Mouse (Mus musculus) MEL (cell line): ENCODE results near the gene Zfp335. TPM values are rescaled to one million over a fixed set of nuclear protein-coding genes. Genes with fewer than 3 reads are reported as not detected.

Source experiments
- DNase-seq: peaks from one replicate; pipeline ENCODE4 v3.0.0; 2011; ENCODE audit warnings: low read depth, low spot score
- H3K27ac ChIP-seq: 2 replicates; pipeline ENCODE4 v1.5.1; 2012; ENCODE audit warnings: low read depth, mild to moderate bottlenecking, control low read depth, low read length, moderate library complexity; ENCODE audit not compliant: control insufficient read depth
- H3K27me3 ChIP-seq, 2 experiments: fragments of 150-350 bp in 1 of 2; sonication (generic) in 1 of 2; 2 replicates each; pipeline ENCODE4 v1.6.1; 2012; ENCODE audit warnings: low read length in 2 of 2, mild to moderate bottlenecking in 2 of 2, improper control_type of control experiment in 1 of 2, moderate library complexity in 1 of 2; ENCODE audit not compliant: insufficient read depth in 2 of 2, control insufficient read depth in 1 of 2
- H3K36me3 ChIP-seq, 2 experiments: 2 replicates each; pipeline ENCODE4 v1.6.1; 2012 to 2014; ENCODE audit warnings: low read length in 2 of 2, improper control_type of control experiment in 1 of 2, inconsistent platforms in 1 of 2, mild to moderate bottlenecking in 1 of 2; ENCODE audit not compliant: insufficient read depth in 2 of 2, control insufficient read depth in 1 of 2
- H3K4me1 ChIP-seq, 2 experiments: fragments of 150-350 bp in 1 of 2; sonication (generic) in 1 of 2; 2 replicates each; pipeline ENCODE4 v1.6.1; 2012; ENCODE audit warnings: low read length in 2 of 2, improper control_type of control experiment in 1 of 2, mild to moderate bottlenecking in 1 of 2; ENCODE audit not compliant: insufficient read depth in 2 of 2, control insufficient read depth in 1 of 2
- H3K4me3 ChIP-seq, 2 experiments: fragments of 150-350 bp in 1 of 2; sonication (generic) in 1 of 2; 2 replicates each; pipeline ENCODE4 v1.5.1; 2012; ENCODE audit warnings: low read depth in 2 of 2, low read length in 2 of 2, mild to moderate bottlenecking in 2 of 2, moderate library complexity in 2 of 2, control low read depth in 1 of 2, improper control_type of control experiment in 1 of 2; ENCODE audit not compliant: control insufficient read depth in 1 of 2, insufficient read depth in 1 of 2
- H3K79me2 ChIP-seq: 2 replicates; pipeline ENCODE4 v1.6.1; 2012; ENCODE audit warnings: mild to moderate bottlenecking, low read length, moderate library complexity; ENCODE audit not compliant: control insufficient read depth, poor library complexity, insufficient read depth
- H3K9ac ChIP-seq: 2 replicates; pipeline ENCODE4 v1.6.1; 2012; ENCODE audit warnings: low read depth, mild to moderate bottlenecking, control low read depth, low read length, moderate library complexity; ENCODE audit not compliant: control insufficient read depth, poor library complexity, severe bottlenecking
- H3K9me3 ChIP-seq: fragments of 150-350 bp; sonication (generic); replicated peaks from 2 replicates; pipeline ENCODE4 v1.6.1; 2012; ENCODE audit warnings: mild to moderate bottlenecking, low read length, improper control_type of control experiment, moderate library complexity; ENCODE audit not compliant: insufficient read depth
- BHLHE40 ChIP-seq: IDR thresholded peaks from 2 replicates; pipeline ENCODE4 v1.6.1; 2012; ENCODE audit warnings: low read depth, mild to moderate bottlenecking, inconsistent platforms, low read length, improper control_type of control experiment, borderline replicate concordance
- CHD1 ChIP-seq: IDR thresholded peaks from 2 replicates; pipeline ENCODE4 v1.6.1; 2012; ENCODE audit warnings: low read depth, mild to moderate bottlenecking, inconsistent platforms, low read length, improper control_type of control experiment
- CTCF ChIP-seq, 3 experiments: IDR thresholded peaks in 2 of 3; conservative IDR thresholded peaks in 1 of 3; 2 replicates each; pipeline ENCODE4 v1.5.1; 2011 to 2012; ENCODE audit warnings: low read length in 3 of 3, low read depth in 2 of 3, mild to moderate bottlenecking in 2 of 3, improper control_type of control experiment in 1 of 3, inconsistent platforms in 1 of 3, mixed read lengths in 1 of 3, moderate library complexity in 1 of 3; ENCODE audit not compliant: control insufficient read depth in 1 of 3, insufficient read depth in 1 of 3, poor library complexity in 1 of 3, severe bottlenecking in 1 of 3
- E2F4 ChIP-seq: IDR thresholded peaks from 2 replicates; pipeline ENCODE4 v1.6.1; 2011; ENCODE audit warnings: low read depth, low read length, improper control_type of control experiment, borderline replicate concordance
- ELF1 ChIP-seq: IDR thresholded peaks from 2 replicates; pipeline ENCODE4 v1.6.1; 2014; ENCODE audit warnings: low read depth, mild to moderate bottlenecking, inconsistent platforms, low read length, improper control_type of control experiment, moderate library complexity
- ETS1 ChIP-seq: IDR thresholded peaks from 2 replicates; pipeline ENCODE4 v1.6.1; 2012; ENCODE audit warnings: low read depth, mild to moderate bottlenecking, inconsistent platforms, low read length, improper control_type of control experiment, moderate library complexity
- GABPA ChIP-seq: IDR thresholded peaks from 2 replicates; pipeline ENCODE4 v1.6.1; 2012; ENCODE audit warnings: low read depth, mild to moderate bottlenecking, inconsistent platforms, low read length, improper control_type of control experiment, moderate library complexity
- GATA1 ChIP-seq: IDR thresholded peaks from 2 replicates; pipeline ENCODE4 v1.6.1; 2011; ENCODE audit warnings: low read depth, low read length, improper control_type of control experiment
- HCFC1 ChIP-seq: IDR thresholded peaks from 2 replicates; pipeline ENCODE4 v1.6.1; 2012; ENCODE audit warnings: low read depth, mild to moderate bottlenecking, inconsistent platforms, low read length, improper control_type of control experiment, moderate library complexity
- JUND ChIP-seq: IDR thresholded peaks from 2 replicates; pipeline ENCODE4 v1.6.1; 2011; ENCODE audit warnings: low read depth, mild to moderate bottlenecking, improper control_type of control experiment, low read length
- KAT2A ChIP-seq: conservative IDR thresholded peaks from 2 replicates; pipeline ENCODE4 v1.6.1; 2012; ENCODE audit warnings: low read depth, low read length, improper control_type of control experiment, inconsistent platforms
- MAX ChIP-seq: IDR thresholded peaks from 2 replicates; pipeline ENCODE4 v1.6.1; 2011; ENCODE audit warnings: low read length, improper control_type of control experiment
- MAZ ChIP-seq: IDR thresholded peaks from 2 replicates; pipeline ENCODE4 v1.6.1; 2012; ENCODE audit warnings: low read depth, mild to moderate bottlenecking, inconsistent platforms, low read length, improper control_type of control experiment
- MEF2A ChIP-seq: IDR thresholded peaks from 2 replicates; pipeline ENCODE4 v1.6.1; 2014; ENCODE audit warnings: low read depth, mild to moderate bottlenecking, inconsistent platforms, low read length, improper control_type of control experiment; ENCODE audit not compliant: poor library complexity, insufficient replicate concordance, severe bottlenecking; ENCODE audit errors: extremely low read depth
- MXI1 ChIP-seq: IDR thresholded peaks from 2 replicates; pipeline ENCODE4 v1.6.1; 2011; ENCODE audit warnings: mild to moderate bottlenecking, low read depth, low read length, improper control_type of control experiment
- MYB ChIP-seq: IDR thresholded peaks from 2 replicates; pipeline ENCODE4 v1.6.1; 2011; ENCODE audit warnings: mild to moderate bottlenecking, low read depth, low read length, improper control_type of control experiment
- MYC ChIP-seq: IDR thresholded peaks from 2 replicates; pipeline ENCODE4 v1.6.1; 2011; ENCODE audit warnings: low read depth, mild to moderate bottlenecking, low read length, improper control_type of control experiment, moderate library complexity
- NELFE ChIP-seq: IDR thresholded peaks from 2 replicates; pipeline ENCODE4 v1.6.1; 2011; ENCODE audit warnings: low read depth, low read length, improper control_type of control experiment
- NRF1 ChIP-seq: IDR thresholded peaks from 2 replicates; pipeline ENCODE4 v1.6.1; 2014; ENCODE audit warnings: low read depth, mild to moderate bottlenecking, inconsistent platforms, low read length, improper control_type of control experiment, moderate library complexity; ENCODE audit not compliant: poor library complexity, insufficient read depth, severe bottlenecking
- POLR2A ChIP-seq, 2 experiments: IDR thresholded peaks; 2 replicates each; pipeline ENCODE4 v1.6.1; 2011 to 2012; ENCODE audit warnings: low read length in 2 of 2, mild to moderate bottlenecking in 2 of 2, control low read depth in 1 of 2, improper control_type of control experiment in 1 of 2, low read depth in 1 of 2, moderate library complexity in 1 of 2; ENCODE audit not compliant: control insufficient read depth in 1 of 2, insufficient read depth in 1 of 2, poor library complexity in 1 of 2
- POLR2AphosphoS2 ChIP-seq: IDR thresholded peaks from 2 replicates; pipeline ENCODE4 v1.6.1; 2011; ENCODE audit warnings: low read length, improper control_type of control experiment
- POLR2AphosphoS5 ChIP-seq: IDR thresholded peaks from 2 replicates; pipeline ENCODE4 v1.6.1; 2012; ENCODE audit warnings: low read depth, borderline replicate concordance, mild to moderate bottlenecking, inconsistent platforms, low read length, moderate library complexity, mixed read lengths
- RAD21 ChIP-seq: IDR thresholded peaks from 2 replicates; pipeline ENCODE4 v1.6.1; 2011; ENCODE audit warnings: mild to moderate bottlenecking, low read depth, low read length, improper control_type of control experiment
- RCOR1 ChIP-seq: IDR thresholded peaks from 2 replicates; pipeline ENCODE4 v1.6.1; 2012; ENCODE audit warnings: low read depth, mild to moderate bottlenecking, inconsistent platforms, low read length, improper control_type of control experiment
- SIN3A ChIP-seq: IDR thresholded peaks from 2 replicates; pipeline ENCODE4 v1.6.1; 2012; ENCODE audit warnings: low read length, improper control_type of control experiment, inconsistent platforms
- SMC3 ChIP-seq: IDR thresholded peaks from 2 replicates; pipeline ENCODE4 v1.6.1; 2011; ENCODE audit warnings: low read depth, low read length, improper control_type of control experiment
- TAL1 ChIP-seq: IDR thresholded peaks from 2 replicates; pipeline ENCODE4 v1.6.1; 2012; ENCODE audit warnings: mild to moderate bottlenecking, inconsistent platforms, low read length, moderate library complexity, mixed read lengths
- TBP ChIP-seq: IDR thresholded peaks from 2 replicates; pipeline ENCODE4 v1.8.0; 2011; ENCODE audit warnings: low read depth, low read length, improper control_type of control experiment
- UBTF ChIP-seq: IDR thresholded peaks from 2 replicates; pipeline ENCODE4 v1.6.1; 2012; ENCODE audit warnings: low read depth, mild to moderate bottlenecking, inconsistent platforms, low read length, improper control_type of control experiment, moderate library complexity, borderline replicate concordance; ENCODE audit not compliant: insufficient read depth
- USF1 ChIP-seq: IDR thresholded peaks from 2 replicates; pipeline ENCODE4 v1.6.1; 2014; ENCODE audit warnings: low read depth, mild to moderate bottlenecking, inconsistent platforms, low read length, improper control_type of control experiment, moderate library complexity
- USF2 ChIP-seq, 2 experiments: IDR thresholded peaks; 2 replicates each; pipeline ENCODE4 v1.6.1; 2011 to 2012; ENCODE audit warnings: improper control_type of control experiment in 2 of 2, low read length in 2 of 2, borderline replicate concordance in 1 of 2, inconsistent platforms in 1 of 2, low read depth in 1 of 2, mild to moderate bottlenecking in 1 of 2; ENCODE audit not compliant: insufficient read depth in 1 of 2
- ZC3H11A ChIP-seq: IDR thresholded peaks from 2 replicates; pipeline ENCODE4 v1.6.1; 2012; ENCODE audit warnings: low read depth, mild to moderate bottlenecking, inconsistent platforms, low read length, improper control_type of control experiment
- ZKSCAN1 ChIP-seq: IDR thresholded peaks from 2 replicates; pipeline ENCODE4 v1.6.1; 2012; ENCODE audit warnings: low read depth, mild to moderate bottlenecking, inconsistent platforms, low read length, improper control_type of control experiment, moderate library complexity
- ZMIZ1 ChIP-seq: IDR thresholded peaks from 2 replicates; pipeline ENCODE4 v1.6.1; 2012; ENCODE audit warnings: low read depth, mild to moderate bottlenecking, inconsistent platforms, low read length, improper control_type of control experiment, moderate library complexity
- ZNF384 ChIP-seq: IDR thresholded peaks from 2 replicates; pipeline ENCODE4 v1.6.1; 2012; ENCODE audit warnings: low read depth, mild to moderate bottlenecking, inconsistent platforms, low read length, improper control_type of control experiment
- polyA plus RNA-seq, 2 experiments: library from polyadenylated mRNA; stranded (reverse) in 1 of 2; unstranded in 1 of 2; fragments of >175 nt in 1 of 2; fragments of >200 nt in 1 of 2; gene quantifications; 2 replicates each; pipeline versions ENCODE4 v1.2.1 to v1.2.4; 2012; ENCODE audit warnings: low replicate concordance in 2 of 2, low read depth in 1 of 2; ENCODE audit not compliant: insufficient read length in 2 of 2, insufficient read depth in 1 of 2, missing spikeins in 1 of 2
- total RNA-seq: library from RNA; depleted of rRNA; stranded (reverse); fragments of 300-350 nt; gene quantifications from 2 replicates; pipeline ENCODE4 v1.2.3, GENCODE M21; 2012

The Zfp335 gene
- total and polyA plus RNA-seq, 3 experiments = 12.6 to 24.1 TPM; not detected in 1

DNA sequence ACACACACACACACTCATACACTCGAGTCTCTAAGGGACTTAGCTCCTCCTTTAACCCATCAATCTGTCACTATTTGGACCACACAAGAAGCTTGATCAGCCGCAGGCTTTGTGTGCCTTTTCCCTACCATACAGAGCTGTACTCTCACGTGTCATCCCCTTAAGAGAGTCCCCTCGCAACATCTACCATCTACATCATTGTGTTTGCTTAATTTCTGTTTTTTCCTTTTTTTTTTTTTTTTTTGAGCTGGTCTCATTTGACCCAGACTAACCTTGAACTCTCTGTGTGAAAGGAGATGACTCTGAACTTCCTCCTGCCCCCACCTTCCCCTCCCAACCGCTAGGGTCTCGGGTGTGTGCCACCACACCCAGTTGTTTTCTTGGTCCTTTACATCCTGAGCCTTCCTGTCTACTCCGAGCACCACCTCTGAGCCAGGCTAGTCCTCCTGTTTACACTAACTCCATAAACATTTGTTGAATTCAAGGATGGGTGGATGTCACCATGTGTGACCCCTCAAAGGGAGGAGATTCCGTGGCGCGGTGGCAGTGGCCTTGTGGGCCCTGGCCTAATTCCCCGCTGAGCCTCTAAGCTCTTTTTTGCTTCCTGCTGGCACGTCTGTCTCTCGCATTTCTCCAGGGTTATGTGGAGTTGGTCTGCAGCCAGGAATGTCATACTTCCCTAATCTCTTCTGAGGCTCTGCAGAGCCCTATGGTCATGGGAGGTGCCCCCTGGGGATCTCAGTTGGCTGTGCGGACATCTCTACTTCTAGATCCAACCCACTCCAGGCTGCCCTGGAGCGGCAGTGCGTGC, 44.6 kb downstream of the Zfp335 start:
- Histone ChIP-seq H3K4me1 (peaks cover 24 to 31% of the 10 kb centered on the region in 2 experiments), H3K9ac (peak overlapping the region; percentile 61), H3K79me2 (no peaks in the 10 kb centered on the region), H3K4me3 (peak overlapping the region; percentile 19 to 22), H3K36me3 (peaks cover 0 to 15% of the 10 kb centered on the region in 2 experiments; a peak in 2 of 4 replicates), H3K27me3 (no peaks in the 10 kb centered on the region), H3K27ac (peak overlapping the region; percentile 92), H3K9me3 (no peaks in the 10 kb centered on the region)
- DNase-seq = peak; percentile 86
- TF ChIP-seq NELFE (no peak), USF2 (IDR thresholded peaks at IDR 0.05; ENCODE audit: borderline replicate concordance in 1 of 2, insufficient read depth in 1 of 2, low read depth in 1 of 2, low read length in 2 of 2) (no peak), NRF1 (no peak), CTCF (IDR thresholded peaks at IDR 0.05 in 2 of 3, conservative IDR thresholded peaks at IDR 0.05 in 1 of 3; ENCODE audit: control insufficient read depth in 1 of 3, insufficient read depth in 1 of 3, low read depth in 2 of 3, low read length in 3 of 3, poor library complexity in 1 of 3, severe bottlenecking in 1 of 3) (peak in 2 of 3 experiments; percentile 9 to 30; a peak in 1 of 6 replicates), JUND (no peak), GATA1 (no peak), BHLHE40 (peak; percentile 49; the same call in 1 of the 2 replicates), ZMIZ1 (0 out of 2 replicates have a peak, but pooled peaks have one; percentile 16), MYB (peak; percentile 28; the same call in 1 of the 2 replicates), MXI1 (peak; percentile 49; the same call in 1 of the 2 replicates), E2F4 (no peak), ZC3H11A (no peak), UBTF (no peak), MAX (peak; percentile 32; the same call in 1 of the 2 replicates), TAL1 (no peak), GABPA (no peak), USF1 (no peak), MEF2A (no peak), ELF1 (no peak), HCFC1 (peak; percentile 28; the same call in 1 of the 2 replicates), MAZ (0 out of 2 replicates have a peak, but pooled peaks have one; percentile 60), KAT2A (no peak), CHD1 (no peak), TBP (peak; percentile 44; the same call in 1 of the 2 replicates), SMC3 (no peak), POLR2A (IDR thresholded peaks at IDR 0.05; ENCODE audit: control insufficient read depth in 1 of 2, insufficient read depth in 1 of 2, low read depth in 1 of 2, low read length in 2 of 2, poor library complexity in 1 of 2) (peak in 1 of 2 experiments; percentile 32; a peak in 1 of 4 replicates), POLR2AphosphoS5 (no peak), POLR2AphosphoS2 (no peak), MYC (no peak), ETS1 (peak; percentile 52; the same call in 1 of the 2 replicates), SIN3A (peak; percentile 40), ZNF384 (peak; percentile 92), ZKSCAN1 (peak; percentile 51; the same call in 1 of the 2 replicates), RAD21 (no peak), RCOR1 (no peak)
